Mouse (Mus musculus) G1E-ER4 (cell line): ENCODE results near the gene 9130019O22Rik. TPM values are rescaled to one million over a fixed set of nuclear protein-coding genes. Genes with fewer than 3 reads are reported as not detected.
"Not testable (repeated sequence)": the region's sequence is repeated elsewhere in the genome, so short reads cannot be mapped to it uniquely, and the experiment has no call there.

Experiments used
- GATA1 ChIP-seq: IDR thresholded peaks from one replicate; pipeline ENCODE4 v1.8.0; 2012; ENCODE audit warnings: low read length, inconsistent platforms
- polyA plus RNA-seq: library from polyadenylated mRNA; stranded (reverse); fragments of >175 nt; gene quantifications from 2 replicates; pipeline ENCODE4 v1.2.3, GENCODE M21; 2012

9130019O22Rik gene
- polyA plus RNA-seq, 1 experiment = 1.1 TPM

DNA sequence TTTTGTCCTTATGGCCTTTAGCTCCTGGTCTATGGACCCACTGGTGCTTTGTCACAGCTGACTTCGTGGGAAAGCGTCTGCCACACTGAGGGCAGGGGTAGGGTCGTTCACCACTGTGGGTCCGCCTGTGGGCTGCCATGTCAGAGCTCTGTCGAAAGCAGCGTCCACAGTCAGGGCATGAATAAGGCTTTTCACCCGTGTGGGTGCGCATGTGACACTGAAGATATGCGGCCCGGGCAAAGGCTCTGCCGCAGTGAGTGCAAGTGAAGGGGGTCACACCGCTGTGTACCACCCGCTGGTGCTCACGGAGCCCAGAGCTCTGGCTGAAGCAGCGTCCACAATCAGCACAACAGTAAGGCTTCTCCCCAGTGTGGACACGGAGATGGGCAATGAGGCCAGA, 4.6 kb upstream of the 9130019O22Rik start:
- TF ChIP-seq GATA1 = no peak

DNA sequence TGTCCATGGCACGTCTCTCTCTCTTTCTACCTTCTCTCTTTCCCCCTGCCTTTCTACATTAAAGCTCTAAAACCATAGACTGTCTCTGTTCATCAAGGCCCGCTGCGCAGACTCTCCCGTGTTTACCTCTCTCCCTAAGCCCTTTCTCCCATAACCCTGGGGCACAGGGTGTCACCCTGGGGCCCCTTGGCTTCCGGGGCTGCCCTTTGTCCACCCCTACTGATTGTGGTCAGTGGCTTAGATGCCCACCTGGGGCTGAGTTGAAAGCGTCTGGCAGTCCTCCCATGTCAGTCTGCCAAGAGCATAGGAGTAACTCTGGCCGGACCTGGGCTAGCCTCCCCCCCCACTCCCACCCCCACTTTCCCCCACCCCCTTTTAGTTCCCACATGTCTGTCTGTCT, 3.3 kb upstream of the 9130019O22Rik start:
- TF ChIP-seq GATA1 = no peak

DNA sequence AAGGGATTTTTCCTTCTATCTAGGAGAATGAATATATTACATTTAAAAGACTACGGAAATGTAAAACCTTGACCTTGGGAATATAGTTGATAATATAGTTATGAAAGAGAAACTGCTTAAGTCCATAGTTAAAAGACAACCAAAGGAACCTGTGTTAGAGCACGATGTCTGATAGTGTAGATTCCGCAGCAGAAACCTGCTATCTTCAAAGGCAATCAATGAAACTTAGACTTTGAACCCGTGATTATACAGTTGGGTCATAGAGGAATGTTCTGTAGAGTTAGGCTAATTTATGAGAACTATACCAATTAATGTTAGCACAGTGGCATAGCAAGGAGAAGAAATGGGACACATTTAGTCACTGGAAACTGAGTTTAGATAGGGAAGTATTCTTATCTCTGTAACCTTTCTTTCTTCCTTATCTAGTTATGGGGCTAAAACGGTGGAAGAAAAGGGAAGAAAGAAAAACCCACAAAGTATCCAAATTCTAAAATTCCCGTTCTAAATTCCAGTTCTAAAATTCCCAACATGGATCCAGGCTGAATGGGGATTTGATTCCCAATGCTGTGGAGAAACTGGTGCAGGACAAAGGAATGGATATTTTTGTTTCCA, 8.6 kb downstream of the 9130019O22Rik start:
- no peak for TF ChIP-seq GATA1

DNA sequence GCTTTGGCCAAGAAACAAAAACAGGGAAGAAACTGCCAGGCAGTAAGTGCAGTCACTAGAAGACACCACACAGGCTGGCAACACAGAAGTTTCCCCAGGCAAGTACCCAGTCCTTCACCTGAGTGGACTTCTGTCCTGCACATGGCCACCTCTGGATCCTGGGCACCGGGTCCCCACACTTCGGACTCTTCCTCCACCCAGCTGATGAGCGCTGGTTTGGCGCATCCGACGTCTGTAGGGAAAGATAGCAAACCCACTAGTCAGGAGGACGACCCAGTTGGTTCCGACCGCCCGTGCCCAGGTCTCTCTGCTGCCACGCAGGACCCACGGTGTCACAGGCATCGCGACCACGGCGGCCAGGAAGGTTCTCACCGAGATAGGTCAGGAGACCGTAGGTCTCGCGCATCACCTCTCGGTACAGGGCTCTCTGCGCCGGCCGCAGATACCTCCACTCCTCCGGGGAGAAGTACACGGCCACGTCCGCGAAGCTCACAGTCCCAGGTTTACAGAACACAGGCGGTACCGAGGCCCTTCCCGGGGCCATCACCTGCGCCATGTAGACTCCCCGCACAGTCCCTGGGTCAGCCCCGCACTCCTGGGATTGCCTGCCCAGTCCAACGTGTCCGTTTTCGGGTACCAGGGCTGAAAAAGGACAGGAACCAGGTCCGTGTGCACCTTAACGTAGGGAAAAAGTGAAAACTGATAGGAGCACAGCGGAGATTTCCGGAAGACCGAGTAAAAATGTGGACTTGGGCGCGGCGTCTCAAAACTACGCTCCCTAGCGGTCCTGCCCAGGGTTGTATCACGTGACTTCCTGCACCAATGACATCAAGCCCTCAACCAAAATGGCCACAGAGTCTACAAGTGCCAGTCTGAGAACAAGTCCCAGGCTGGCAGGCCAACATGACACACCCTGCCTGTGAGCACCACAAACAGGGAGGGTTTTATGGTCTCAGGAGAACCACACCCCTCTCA, 11.4 kb downstream of the 9130019O22Rik start, which contains the start of gene Zfp747:
TSS of gene Zfp747 (minus strand) at position 780 of the 975 bp plus-strand sequence.
- TF ChIP-seq GATA1 = not testable (repeated sequence)

DNA sequence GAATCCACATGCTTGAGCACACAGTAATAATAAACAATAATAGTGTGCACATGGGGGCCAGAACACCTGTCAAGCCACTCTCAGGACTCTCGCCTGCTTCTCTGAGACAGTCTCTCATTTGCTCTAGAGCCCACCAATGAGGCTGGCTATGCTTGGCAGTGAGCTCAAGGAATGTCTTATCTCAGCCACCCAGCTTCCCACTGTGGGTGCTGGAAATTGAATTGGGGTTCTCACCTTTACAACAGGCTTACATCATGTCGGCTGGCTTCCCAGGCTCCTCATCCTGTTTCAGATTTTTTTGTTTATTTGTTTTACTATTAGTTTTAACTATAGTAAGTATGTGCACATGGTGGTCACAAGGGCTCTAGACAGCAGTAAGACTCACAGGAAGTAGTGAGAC, 15.8 kb downstream of the 9130019O22Rik start:
- no peak for TF ChIP-seq GATA1

DNA sequence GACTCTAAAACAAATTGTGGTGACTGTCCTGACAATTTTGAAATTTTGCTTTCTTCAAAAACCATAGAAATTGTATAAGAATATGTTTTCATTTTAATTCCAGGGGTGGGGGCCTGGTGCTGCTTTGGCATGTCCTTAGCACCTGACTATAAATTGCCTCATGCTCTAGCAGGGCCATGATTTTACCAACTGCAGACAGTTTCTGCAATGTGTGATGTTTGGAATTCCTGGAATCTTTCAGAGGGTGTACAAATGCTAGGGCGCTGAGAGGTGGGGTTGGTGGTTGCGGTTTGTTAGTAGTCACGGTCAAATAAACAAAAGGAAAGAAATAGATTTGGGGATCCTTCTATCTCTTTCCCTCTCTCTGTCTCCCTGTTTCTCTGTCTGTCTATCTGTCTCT, 20.7 kb downstream of the 9130019O22Rik start:
- TF ChIP-seq GATA1 = no peak

DNA sequence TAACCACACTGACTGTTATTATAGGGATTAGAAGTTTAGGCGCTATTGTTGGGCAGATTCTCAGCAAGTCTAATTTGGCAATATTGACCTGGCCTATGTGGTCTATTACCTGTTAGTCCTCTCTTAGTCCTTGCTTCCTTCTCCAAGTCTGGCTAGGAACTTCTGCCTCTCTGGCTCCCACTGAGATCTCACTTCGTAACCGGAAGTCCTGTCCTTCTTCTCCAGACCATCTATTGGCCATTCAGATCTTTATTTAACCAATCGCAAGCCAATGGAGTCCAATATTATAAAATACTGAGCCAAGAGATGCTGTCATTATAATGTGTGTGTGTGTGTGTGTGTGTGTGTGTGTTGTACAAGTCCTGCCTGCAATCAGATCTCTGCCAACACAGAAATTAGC, 22.8 kb downstream of the 9130019O22Rik start:
- TF ChIP-seq GATA1 = no peak

DNA sequence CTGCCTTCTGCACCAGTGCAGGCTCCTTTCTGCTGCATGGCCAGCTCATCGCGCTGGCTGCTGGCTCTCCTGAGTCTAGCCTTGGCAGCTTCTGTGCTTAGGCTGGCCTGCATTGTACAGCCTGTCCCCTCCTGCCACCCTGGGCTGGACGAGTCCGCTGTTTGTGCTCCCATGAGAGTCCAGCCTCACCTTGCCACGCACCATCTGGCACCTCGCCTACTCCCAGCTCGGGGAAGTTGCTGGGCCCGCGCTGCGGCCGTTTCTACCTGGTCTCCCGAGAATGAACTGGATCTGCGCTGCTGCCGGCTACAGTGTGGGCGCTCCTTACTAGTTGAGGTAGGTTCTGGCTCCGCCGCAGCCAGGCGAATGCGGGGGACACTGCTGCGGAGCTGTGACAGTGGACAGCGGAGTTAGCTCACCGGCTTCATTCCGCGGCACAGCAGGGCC, 23.5 kb downstream of the 9130019O22Rik start:
- TF ChIP-seq GATA1 = no peak

DNA sequence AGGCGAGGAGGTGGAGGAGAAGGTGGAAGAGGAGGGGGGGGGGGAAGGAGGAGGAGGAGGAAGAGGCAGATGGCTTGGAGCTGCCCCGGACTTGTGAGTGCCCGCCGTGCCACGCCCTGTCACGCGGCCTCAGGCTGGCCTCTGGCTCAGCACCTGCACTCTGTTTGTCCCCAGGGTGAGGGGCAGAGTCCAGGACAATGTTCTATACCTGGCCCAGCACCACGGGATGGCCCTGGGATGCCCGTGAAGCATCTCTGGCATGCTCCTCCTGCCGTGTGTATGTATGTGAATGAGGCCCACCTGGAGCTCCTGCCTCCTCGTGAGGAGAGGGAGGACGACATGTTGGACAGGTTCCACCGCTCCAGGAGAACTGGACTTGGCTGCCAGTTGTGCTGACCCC, 25.5 kb downstream of the 9130019O22Rik start:
- TF ChIP-seq GATA1 = no peak

DNA sequence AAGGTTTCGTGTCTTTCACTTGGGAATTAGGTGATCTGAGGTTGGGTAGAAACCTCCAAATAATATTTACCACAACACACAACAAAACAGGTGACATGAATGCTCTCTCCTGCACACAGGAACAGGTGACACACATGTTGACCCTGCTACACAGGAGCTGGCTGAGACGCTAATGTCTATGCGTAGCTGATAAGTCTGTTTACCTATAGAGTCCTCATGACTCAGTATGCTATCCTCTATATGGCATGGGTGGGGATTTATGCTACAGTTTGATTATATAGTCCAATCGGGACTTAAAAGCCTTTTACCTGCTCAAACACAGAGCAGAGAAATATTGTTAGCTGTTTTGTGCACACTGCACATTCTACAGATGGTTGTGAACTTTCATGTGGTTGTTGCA, 26.7 kb downstream of the 9130019O22Rik start:
- no peak for TF ChIP-seq GATA1

DNA sequence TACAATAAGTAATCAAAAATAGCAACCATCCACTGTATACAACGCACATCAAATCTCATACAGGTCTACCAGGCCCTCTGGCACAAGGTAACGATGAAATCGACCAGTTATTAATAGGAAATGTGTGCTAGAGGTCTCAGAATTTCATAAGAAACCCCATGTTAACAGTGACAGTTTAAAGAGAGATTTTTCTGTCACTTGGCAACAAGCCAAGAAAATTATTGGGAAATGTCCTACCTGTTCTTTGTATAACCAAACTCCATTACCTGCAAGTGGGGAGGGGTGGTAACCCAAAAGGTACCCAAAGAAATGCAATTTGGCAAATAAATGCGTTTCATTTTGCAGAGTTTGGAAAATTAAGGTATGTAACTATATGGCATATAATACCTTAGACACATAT, 28.5 kb downstream of the 9130019O22Rik start:
- TF ChIP-seq GATA1 = no peak

DNA sequence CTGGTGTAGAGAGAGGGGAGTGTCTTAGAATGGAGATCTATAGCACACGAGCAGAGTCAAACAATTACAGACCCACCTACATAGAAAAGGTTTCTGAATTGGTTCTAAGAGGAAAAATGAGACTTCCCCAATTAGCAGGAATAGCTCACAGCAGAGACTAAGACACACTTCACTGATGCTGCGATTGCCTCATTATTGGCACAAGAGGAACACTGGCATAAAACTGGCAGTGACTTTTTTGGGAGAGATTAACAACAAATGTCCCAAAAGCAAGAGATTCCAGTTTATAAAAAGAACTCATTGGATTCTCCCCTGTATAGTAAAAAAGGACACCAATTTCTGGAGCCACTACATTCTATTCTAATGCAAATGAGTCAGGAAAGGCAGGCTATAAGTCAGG, 29.1 kb downstream of the 9130019O22Rik start:
- no peak for TF ChIP-seq GATA1

DNA sequence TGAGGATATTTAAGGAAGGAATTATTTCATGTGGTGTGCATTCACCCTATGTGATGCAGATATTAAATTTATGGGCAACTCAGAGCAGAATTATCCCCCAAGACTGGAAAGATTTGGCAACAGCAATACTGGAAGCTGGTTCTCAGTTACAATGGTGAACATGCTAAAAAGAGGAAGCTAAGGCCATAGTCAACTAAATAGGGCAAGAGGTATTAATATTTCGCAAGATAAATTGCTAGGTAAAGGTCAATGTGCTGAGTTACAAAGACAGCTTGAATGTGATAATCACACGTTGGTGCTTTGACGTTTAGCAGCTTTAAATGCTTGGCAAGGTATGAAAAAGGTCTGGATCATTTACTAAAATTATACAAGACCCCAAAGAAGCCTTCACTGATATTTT, 31.2 kb downstream of the 9130019O22Rik start:
- no peak for TF ChIP-seq GATA1

DNA sequence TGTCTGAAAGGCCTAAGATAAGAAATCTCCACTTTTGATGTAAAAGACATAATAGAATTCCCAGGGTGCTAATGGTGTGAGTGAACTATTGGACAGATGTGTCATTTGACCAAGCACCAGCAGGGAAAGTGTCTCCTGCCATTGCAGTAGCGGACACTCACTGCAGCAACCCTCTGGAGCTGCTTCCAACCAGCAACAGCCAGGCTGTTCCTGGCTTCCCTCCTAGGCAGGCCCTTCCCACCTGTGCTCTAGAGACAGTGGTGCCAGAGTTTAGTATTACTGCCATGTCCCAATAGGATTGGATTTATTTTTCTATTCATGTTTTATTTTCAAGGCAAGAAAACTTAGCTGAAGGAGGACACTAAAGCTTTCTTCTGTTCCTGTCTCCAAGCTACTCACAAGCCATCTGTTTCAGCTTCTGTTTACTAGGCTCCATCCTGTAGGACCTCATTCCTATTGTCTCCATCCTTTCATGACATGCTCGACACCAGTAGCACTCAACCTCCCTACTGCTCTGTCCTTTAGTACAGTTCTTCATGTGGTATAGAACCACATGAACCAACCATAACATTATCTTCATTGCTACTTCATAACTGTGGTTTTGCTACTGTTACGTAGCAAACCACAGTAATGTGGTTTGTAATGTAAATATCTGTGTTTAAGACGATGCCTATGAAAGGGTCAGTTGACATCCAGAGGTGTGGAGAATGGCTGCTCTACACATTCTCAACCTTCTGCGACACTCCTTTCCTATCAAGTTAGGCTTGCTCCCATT, 35.5 kb downstream of the 9130019O22Rik start:
- TF ChIP-seq GATA1 = no peak

DNA sequence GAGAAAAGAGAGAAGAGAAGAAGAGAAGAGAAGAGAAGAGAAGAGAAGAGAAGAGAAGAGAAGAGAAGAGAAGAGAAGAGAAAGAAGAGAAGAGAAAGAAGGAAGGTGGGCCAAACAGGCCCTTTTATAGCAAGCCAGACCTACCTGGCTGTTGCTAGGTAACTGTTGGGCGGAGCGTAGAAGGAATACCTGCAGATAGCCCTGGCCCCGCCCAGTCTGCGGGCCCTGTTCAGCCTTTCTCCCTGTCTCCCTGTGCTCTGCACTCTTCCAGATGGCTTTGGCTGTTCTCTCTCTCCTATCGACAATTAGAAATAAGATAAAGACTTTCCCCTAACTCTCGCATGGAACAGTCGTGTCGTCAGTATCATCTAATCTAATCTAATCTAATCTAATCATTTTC, 40.3 kb downstream of the 9130019O22Rik start:
- no peak for TF ChIP-seq GATA1

DNA sequence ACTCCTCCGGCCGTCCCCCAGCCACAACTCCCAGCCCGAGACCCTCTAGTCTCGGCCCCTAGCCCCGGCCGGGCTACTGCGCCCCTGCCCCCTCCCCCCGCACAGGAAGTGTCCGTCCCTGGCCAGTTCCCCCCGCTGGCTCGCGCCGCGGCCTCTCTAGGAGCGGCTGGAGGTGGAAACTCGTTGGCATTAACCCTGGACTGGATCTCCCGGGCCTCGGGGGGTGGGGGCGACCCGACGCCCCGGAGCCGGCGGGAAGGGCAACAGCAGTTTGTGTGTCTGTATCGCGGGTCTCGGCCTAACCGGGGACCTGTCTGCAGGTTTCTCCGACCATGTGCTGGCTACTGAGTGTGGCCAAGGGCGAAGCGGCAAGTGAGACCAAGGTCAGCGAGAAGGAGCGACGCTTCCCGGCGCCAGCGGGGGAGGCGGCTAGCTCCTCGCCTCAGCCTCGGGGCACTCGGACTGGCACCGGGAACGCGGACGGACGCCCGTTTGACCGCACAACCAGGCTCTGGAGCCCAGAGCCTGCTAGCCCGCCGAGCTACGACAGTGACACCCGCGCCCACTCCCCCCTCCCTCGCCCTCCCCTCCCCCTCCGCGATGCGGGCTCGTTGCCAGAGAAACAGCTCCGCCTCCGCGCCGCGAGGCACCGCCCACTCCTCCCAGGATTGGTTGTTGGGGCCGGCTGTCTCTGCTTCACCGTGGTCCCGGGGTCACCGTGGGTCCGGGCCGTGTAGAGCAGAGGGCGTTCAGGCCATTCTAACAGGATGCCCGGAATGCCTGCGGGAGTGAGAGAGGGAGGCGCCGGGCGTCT, 41.2 kb downstream of the 9130019O22Rik start, which contains the start of gene Zfp768:
TSS of gene Zfp768 (minus strand) at position 78 of the 814 bp plus-strand sequence.
- no peak for TF ChIP-seq GATA1
